Mouse (Mus musculus): ENCODE measurements around the gene Yy1. TPM values are rescaled to one million over a fixed set of nuclear protein-coding genes. Genes with fewer than 3 reads are reported as not detected.

Yy1 gene
- polyA plus RNA-seq, 1 experiment from 2014 or later, result 11.4 TPM

DNA sequence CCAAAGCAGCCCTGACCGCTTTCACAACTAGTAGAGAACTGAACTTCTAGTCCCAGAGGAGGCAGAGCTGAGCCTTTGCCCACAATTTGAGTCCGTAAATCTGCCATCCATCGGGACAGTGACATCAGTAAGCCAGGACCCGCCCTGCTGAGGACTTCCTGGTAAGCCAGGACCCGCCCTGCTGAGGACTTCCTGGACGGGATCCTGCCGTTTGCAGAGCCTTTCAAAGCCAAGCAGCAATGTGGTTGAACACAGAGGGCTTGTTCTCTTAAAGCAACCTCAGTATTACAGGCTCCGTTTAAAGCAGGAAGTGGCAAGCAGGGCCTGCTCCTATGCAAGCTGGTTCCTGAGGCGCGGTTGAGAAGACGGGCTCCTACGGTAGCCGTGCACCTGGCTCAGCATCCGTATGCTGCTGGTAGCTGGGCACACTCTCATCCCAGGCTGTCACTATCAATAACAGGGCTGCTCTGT is 27.0 kb upstream of the Yy1 start:
- Histone ChIP-seq H3K4me3 (ENCODE audit: low read length) (peak overlapping the region; percentile 49), H3K9me3 (ENCODE audit: control insufficient read depth, low read length) (no peaks in the 10 kb centered on the region), H3K9ac (ENCODE audit: low read depth, low read length) (peak overlapping the region; percentile 71), H3K36me3 (ENCODE audit: control insufficient read depth, insufficient read depth, low read length) (no peaks in the 10 kb centered on the region), H3K4me2 (ENCODE audit: low read depth, low read length) (peak overlapping the region; percentile 75), H3K4me1 (ENCODE audit: control insufficient read depth, insufficient read depth, low read length) (peaks cover 23% of the 10 kb centered on the region), H3K27me3 (replicated peaks; ENCODE audit: control insufficient read depth, insufficient read depth, low read length) (no peaks in the 10 kb centered on the region), H3K27ac (ENCODE audit: low read length) (peak overlapping the region; percentile 88)
- 8% methylated on average over 14 of the region's 14 CpGs for whole genome bisulfite sequencing
- ATAC-seq, result peak; percentile 79

- WGBS, result 50% methylated on average over 10 of the region's 10 CpGs
- ATAC-seq, result no peak; the same call in 1 of the 2 replicates
- peak overlapping the region; percentile 75 for H3K4me2 ChIP-seq (ENCODE audit: low read depth, low read length)
- H3K36me3 ChIP-seq (ENCODE audit: control insufficient read depth, insufficient read depth, low read length), result no peaks in the 10 kb centered on the region
- H3K4me3 ChIP-seq (ENCODE audit: low read length), result peak overlapping the region; percentile 49
- peak overlapping the region; percentile 88 for H3K27ac ChIP-seq (ENCODE audit: low read length)
- H3K27me3 ChIP-seq (replicated peaks; ENCODE audit: control insufficient read depth, insufficient read depth, low read length), result no peaks in the 10 kb centered on the region
- H3K4me1 ChIP-seq (ENCODE audit: control insufficient read depth, insufficient read depth, low read length), result peaks cover 23% of the 10 kb centered on the region
- H3K9me3 ChIP-seq (ENCODE audit: control insufficient read depth, low read length), result no peaks in the 10 kb centered on the region
- H3K9ac ChIP-seq (ENCODE audit: low read depth, low read length), result peak overlapping the region; percentile 71
These were observed 26.5 kb upstream of the Yy1 start for GRCm38 (mm10) chr12:108766316-108766715.

GRCm38 (mm10) chr12:108766866-108767265 is 25.9 kb upstream of the Yy1 start:
- Histone ChIP-seq H3K27me3 (replicated peaks; ENCODE audit: control insufficient read depth, insufficient read depth, low read length) (no peaks in the 10 kb centered on the region), H3K36me3 (ENCODE audit: control insufficient read depth, insufficient read depth, low read length) (no peaks in the 10 kb centered on the region), H3K4me1 (ENCODE audit: control insufficient read depth, insufficient read depth, low read length) (peaks cover 23% of the 10 kb centered on the region), H3K4me2 (ENCODE audit: low read depth, low read length) (peak overlapping the region; percentile 75; the same call in 1 of the 2 replicates), H3K27ac (ENCODE audit: low read length) (no peak overlapping the region), H3K9ac (ENCODE audit: low read depth, low read length) (no peak overlapping the region), H3K4me3 (ENCODE audit: low read length) (no peak overlapping the region; the same call in 1 of the 2 replicates), H3K9me3 (ENCODE audit: control insufficient read depth, low read length) (no peaks in the 10 kb centered on the region)
- whole genome bisulfite sequencing, result 36% methylated on average over 7 of the region's 7 CpGs
- ATAC-seq, result no peak

DNA sequence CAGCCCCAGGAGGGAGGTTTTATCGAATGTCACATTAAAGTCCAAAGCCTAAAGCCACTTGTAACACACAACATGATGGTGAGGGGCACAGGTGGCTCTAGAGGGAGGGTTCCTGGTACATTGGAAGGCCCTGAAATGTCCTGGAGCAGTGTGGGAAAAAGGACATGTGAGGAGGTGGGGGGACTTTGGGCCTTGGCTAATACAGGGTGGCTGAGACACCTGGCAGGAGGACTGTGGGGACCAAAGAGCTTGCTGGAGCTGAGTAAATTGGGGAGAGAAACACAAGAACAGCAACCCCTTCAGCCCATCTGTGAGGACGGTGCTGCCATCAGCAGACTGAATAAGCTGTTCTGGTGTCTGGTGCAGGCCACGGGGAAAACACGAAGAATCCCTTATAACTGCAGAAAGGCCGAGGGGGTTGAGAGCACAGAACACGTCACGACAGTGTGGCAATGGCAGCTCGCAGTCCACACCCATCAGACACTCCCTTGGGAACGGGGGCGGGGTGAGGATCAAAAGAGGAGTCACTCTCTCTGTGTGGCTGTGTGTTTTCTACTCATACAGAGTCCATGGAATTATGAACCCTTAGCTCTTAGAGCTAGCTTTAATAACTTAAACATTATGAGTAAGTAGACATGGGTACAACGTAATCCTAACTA is 24.4 kb upstream of the Yy1 start:
- Histone ChIP-seq H3K4me1 (ENCODE audit: control insufficient read depth, insufficient read depth, low read length) (peaks cover 20% of the 10 kb centered on the region), H3K27me3 (replicated peaks; ENCODE audit: control insufficient read depth, insufficient read depth, low read length) (no peaks in the 10 kb centered on the region), H3K27ac (ENCODE audit: low read length) (no peak overlapping the region), H3K4me3 (ENCODE audit: low read length) (no peak overlapping the region), H3K4me2 (ENCODE audit: low read depth, low read length) (no peak overlapping the region), H3K9me3 (ENCODE audit: control insufficient read depth, low read length) (no peaks in the 10 kb centered on the region), H3K36me3 (ENCODE audit: control insufficient read depth, insufficient read depth, low read length) (no peaks in the 10 kb centered on the region), H3K9ac (ENCODE audit: low read depth, low read length) (no peak overlapping the region)
- 77% methylated on average over 11 of the region's 11 CpGs for WGBS
- peak; percentile 67 for ATAC-seq

GRCm38 (mm10) chr12:108780108-108780877 is 12.5 kb upstream of the Yy1 start:
- H3K27ac ChIP-seq (ENCODE audit: low read length), result no peak overlapping the region
- no peaks in the 10 kb centered on the region for H3K27me3 ChIP-seq (replicated peaks; ENCODE audit: control insufficient read depth, insufficient read depth, low read length)
- peaks cover 10% of the 10 kb centered on the region for H3K36me3 ChIP-seq (ENCODE audit: control insufficient read depth, insufficient read depth, low read length)
- 0 out of 2 replicates have a peak, but pooled peaks cover 6% of the 10 kb centered on the region for H3K9me3 ChIP-seq (ENCODE audit: control insufficient read depth, low read length)
- 0 out of 2 replicates have a peak, but pooled peaks have one; percentile 58 for ATAC-seq
- no peak overlapping the region for H3K4me2 ChIP-seq (ENCODE audit: low read depth, low read length)
- no peak overlapping the region for H3K4me3 ChIP-seq (ENCODE audit: low read length)
- WGBS, result 93% methylated on average over 7 of the region's 7 CpGs
- H3K4me1 ChIP-seq (ENCODE audit: control insufficient read depth, insufficient read depth, low read length), result no peaks in the 10 kb centered on the region
- no peak overlapping the region for H3K9ac ChIP-seq (ENCODE audit: low read depth, low read length)

- H3K9ac ChIP-seq (ENCODE audit: low read depth, low read length), result no peak overlapping the region
- H3K27me3 ChIP-seq (replicated peaks; ENCODE audit: control insufficient read depth, insufficient read depth, low read length), result no peaks in the 10 kb centered on the region
- H3K36me3 ChIP-seq (ENCODE audit: control insufficient read depth, insufficient read depth, low read length), result 0 out of 2 replicates have a peak, but pooled peaks cover 6% of the 10 kb centered on the region
- ATAC-seq, result no peak
- H3K27ac ChIP-seq (ENCODE audit: low read length), result no peak overlapping the region
- no peaks in the 10 kb centered on the region for H3K4me1 ChIP-seq (ENCODE audit: control insufficient read depth, insufficient read depth, low read length)
- no peak overlapping the region for H3K4me2 ChIP-seq (ENCODE audit: low read depth, low read length)
- no peaks in the 10 kb centered on the region for H3K9me3 ChIP-seq (ENCODE audit: control insufficient read depth, low read length)
- no peak overlapping the region for H3K4me3 ChIP-seq (ENCODE audit: low read length)
- WGBS, result 89% methylated on average over 4 of the region's 4 CpGs
These were observed 7.6 kb upstream of the Yy1 start for GRCm38 (mm10) chr12:108785161-108785560.

DNA sequence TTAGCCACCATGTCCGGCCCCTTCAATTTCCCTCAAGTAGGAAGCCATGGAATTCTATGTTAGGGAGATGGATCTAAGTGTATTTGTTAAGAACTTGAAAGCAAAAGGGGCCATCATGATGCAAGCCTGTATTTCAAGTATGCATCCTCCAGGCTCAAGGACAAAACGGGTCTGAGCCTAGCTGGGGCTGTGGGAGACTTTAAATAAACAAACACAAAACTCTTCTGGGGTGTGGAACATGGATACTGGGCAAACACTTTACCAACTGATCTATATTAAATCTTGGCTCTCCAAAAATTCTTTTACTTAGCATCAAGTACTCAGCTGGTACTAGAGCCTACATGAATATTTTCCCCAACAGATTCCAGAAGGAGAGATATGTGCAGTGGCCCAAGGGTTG is 5.4 kb upstream of the Yy1 start:
- no peak overlapping the region for H3K4me2 ChIP-seq (ENCODE audit: low read depth, low read length)
- no peaks in the 10 kb centered on the region for H3K9me3 ChIP-seq (ENCODE audit: control insufficient read depth, low read length)
- no peak overlapping the region for H3K27ac ChIP-seq (ENCODE audit: low read length)
- H3K4me1 ChIP-seq (ENCODE audit: control insufficient read depth, insufficient read depth, low read length), result peaks cover 6% of the 10 kb centered on the region; the same call in 1 of the 2 replicates
- H3K4me3 ChIP-seq (ENCODE audit: low read length), result no peak overlapping the region
- no peak overlapping the region for H3K9ac ChIP-seq (ENCODE audit: low read depth, low read length)
- WGBS, result 85% methylated on average over 2 of the region's 2 CpGs
- 0 out of 2 replicates have a peak, but pooled peaks cover 6% of the 10 kb centered on the region for H3K36me3 ChIP-seq (ENCODE audit: control insufficient read depth, insufficient read depth, low read length)
- ATAC-seq, result no peak
- no peaks in the 10 kb centered on the region for H3K27me3 ChIP-seq (replicated peaks; ENCODE audit: control insufficient read depth, insufficient read depth, low read length)

DNA sequence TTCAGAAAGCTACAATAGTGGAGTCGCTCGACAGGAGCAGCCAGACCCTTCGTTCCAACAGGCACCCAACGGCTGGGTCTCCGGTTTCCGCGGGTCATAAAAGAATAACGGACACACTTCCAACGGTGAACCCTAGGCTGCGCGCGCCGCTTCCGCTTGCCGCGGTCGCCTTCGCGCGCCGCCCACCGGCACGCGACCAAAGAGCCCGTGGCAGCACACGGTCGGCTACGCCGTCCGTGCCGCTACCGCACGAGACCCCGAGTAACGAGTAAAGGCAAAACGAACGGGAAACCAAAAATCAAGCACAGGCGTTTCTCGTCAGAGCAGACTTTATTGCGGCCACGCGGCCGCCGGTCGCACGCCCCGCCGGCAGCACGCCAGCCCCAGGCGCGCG is 624 bp upstream of the Yy1 start:
- peak; percentile 42 for ATAC-seq
- Histone ChIP-seq H3K4me2 (ENCODE audit: low read depth, low read length) (peak overlapping the region; percentile 46), H3K27ac (ENCODE audit: low read length) (peak overlapping the region; percentile 95), H3K9ac (ENCODE audit: low read depth, low read length) (peak overlapping the region; percentile 83), H3K9me3 (ENCODE audit: control insufficient read depth, low read length) (no peaks in the 10 kb centered on the region), H3K4me1 (ENCODE audit: control insufficient read depth, insufficient read depth, low read length) (peaks cover 16% of the 10 kb centered on the region), H3K36me3 (ENCODE audit: control insufficient read depth, insufficient read depth, low read length) (no peaks in the 10 kb centered on the region), H3K4me3 (ENCODE audit: low read length) (peak overlapping the region; percentile 99), H3K27me3 (replicated peaks; ENCODE audit: control insufficient read depth, insufficient read depth, low read length) (no peaks in the 10 kb centered on the region)
- WGBS, result under 1% methylated on average over 51 of the region's 52 CpGs

DNA sequence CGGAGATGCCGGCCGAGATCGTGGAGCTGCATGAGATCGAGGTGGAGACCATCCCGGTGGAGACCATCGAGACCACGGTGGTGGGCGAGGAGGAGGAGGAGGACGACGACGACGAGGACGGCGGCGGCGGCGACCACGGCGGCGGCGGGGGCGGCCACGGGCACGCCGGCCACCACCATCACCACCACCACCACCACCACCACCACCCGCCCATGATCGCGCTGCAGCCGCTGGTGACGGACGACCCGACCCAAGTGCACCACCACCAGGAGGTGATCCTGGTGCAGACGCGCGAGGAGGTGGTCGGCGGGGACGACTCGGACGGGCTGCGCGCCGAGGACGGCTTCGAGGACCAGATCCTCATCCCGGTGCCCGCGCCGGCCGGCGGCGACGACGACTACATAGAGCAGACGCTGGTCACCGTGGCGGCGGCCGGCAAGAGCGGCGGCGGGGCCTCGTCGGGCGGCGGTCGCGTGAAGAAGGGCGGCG is 724 bp downstream of the Yy1 start:
- Histone ChIP-seq H3K4me2 (ENCODE audit: low read depth, low read length) (peak overlapping the region; percentile 42), H3K9me3 (ENCODE audit: control insufficient read depth, low read length) (no peaks in the 10 kb centered on the region), H3K27me3 (replicated peaks; ENCODE audit: control insufficient read depth, insufficient read depth, low read length) (no peaks in the 10 kb centered on the region), H3K36me3 (ENCODE audit: control insufficient read depth, insufficient read depth, low read length) (no peaks in the 10 kb centered on the region), H3K9ac (ENCODE audit: low read depth, low read length) (peak overlapping the region; percentile 97), H3K4me1 (ENCODE audit: control insufficient read depth, insufficient read depth, low read length) (peaks cover 19% of the 10 kb centered on the region), H3K27ac (ENCODE audit: low read length) (peak overlapping the region; percentile 98), H3K4me3 (ENCODE audit: low read length) (peak overlapping the region; percentile 99)
- WGBS, result under 1% methylated on average over 69 of the region's 71 CpGs
- no peak for ATAC-seq

All from intestine, embryonic 16.5 days (tissue).